Mouse (Mus musculus) heart, postnatal 10 days (tissue): ENCODE measurements around the gene Map3k19. TPM values are rescaled to one million over a fixed set of nuclear protein-coding genes. Genes with fewer than 3 reads are reported as not detected.

Source experiments
- total RNA-seq, 2 experiments: library from RNA; stranded (reverse); gene quantifications; 2 replicates each; pipeline ENCODE4 v1.2.3; 2021

Map3k19 gene
- total RNA-seq, 2 experiments from 2014 or later = 0.07 TPM; not detected in 1

Other genes with a start within 250 kb of the Map3k19 start
- 1 to 10 TPM; 5.1 to 7.9 TPM for gene Tmem163, start 175.5 kb downstream of the Map3k19 start, total RNA-seq
- under 1 TPM in 1 of 2 experiments, not detected in 1; 0.31 TPM for gene Acmsd, start 125.6 kb downstream of the Map3k19 start, total RNA-seq
- gene Ccnt2, start 80.9 kb downstream of the Map3k19 start, total RNA-seq = 10 to 100 TPM; 33.5 to 33.9 TPM
- 10 to 100 TPM; 41.4 to 46.1 TPM for gene Rab3gap1, start 13.7 kb upstream of the Map3k19 start, total RNA-seq
- gene Zranb3, start 248.0 kb upstream of the Map3k19 start, total RNA-seq = 1 to 10 TPM; 4.0 to 5.9 TPM
- 10 to 100 TPM; 58.4 to 60.7 TPM for gene R3hdm1, start 248.3 kb upstream of the Map3k19 start, total RNA-seq